Comparison of ENCODE assay signal across 8 mouse cellular contexts in the genomic region with DNA sequence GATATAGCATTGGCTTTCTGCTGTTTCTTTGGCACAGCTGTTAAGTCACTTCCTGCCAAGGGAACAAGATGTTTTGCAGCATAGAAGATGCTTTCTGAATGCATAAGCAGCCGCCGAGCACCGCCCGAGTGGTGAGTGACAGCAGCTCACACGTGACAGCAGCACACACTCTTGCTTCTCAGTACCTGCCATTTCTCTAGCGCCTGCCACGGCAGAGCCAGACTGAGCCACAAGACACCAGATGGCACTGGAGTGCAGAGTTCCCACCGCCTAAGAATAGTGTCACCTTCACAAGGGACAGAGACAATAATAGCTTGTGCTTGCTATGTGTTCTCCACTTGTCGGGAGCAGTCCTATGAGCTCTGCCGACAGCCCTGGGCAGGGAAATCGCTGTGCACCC. TPM values are rescaled to one million over a fixed set of nuclear protein-coding genes. Genes with fewer than 3 reads are reported as not detected.
DNase-seq lines count a peak whose midpoint lies in the region; ATAC-seq lines count a peak whose summit lies in the region.

No protein-coding gene starts in this region.

- peak; percentile 46; the same call in 1 of the 2 replicates for ATAC-seq in heart, embryonic 13.5 days (ENCODE audit: extremely low read depth, insufficient number of reproducible peaks, low FRiP score, low TSS enrichment)

- H3K9me3 ChIP-seq in heart, embryonic 13.5 days: no peaks in the 10 kb centered on the region

- H3K4me1 ChIP-seq in heart, embryonic 13.5 days: peaks cover 25% of the 10 kb centered on the region

- H3K4me3 ChIP-seq in heart, embryonic 13.5 days: no peak overlapping the region

- DNase-seq in kidney, postnatal 14 days: peak; percentile 10
- no peak for DNase-seq in kidney, postnatal 10 days
- DNase-seq in cerebellum, adult 9-11 months: peak; percentile 91
- peak; percentile 83 to 94 for DNase-seq in left cerebral cortex, postnatal 25 days (ENCODE audit: low spot score in 2 of 2)
- peak; percentile 91 for DNase-seq in telencephalon, adult 2 months (ENCODE audit: low read depth, low spot score)
- no peak for DNase-seq in adrenal gland, postnatal 4 days (ENCODE audit: low spot score in 2 of 2)
- DNase-seq in adrenal gland, postnatal 36 days: no peak

- no peaks in the 10 kb centered on the region for H3K27me3 ChIP-seq in heart, embryonic 13.5 days (replicated peaks)

- intact Hi-C loops in left cerebral cortex, postnatal 25 days (cut with DNase I): loop anchor here (2.0 kb wide), 1 partner anchor 54 kb away; no protein-coding TSS in a partner anchor

- WGBS in heart, embryonic 13.5 days: 24% methylated on average over 11 of the region's 11 CpGs

- no peak overlapping the region for H3K9ac ChIP-seq in heart, embryonic 13.5 days

- 0 out of 2 replicates have a peak overlapping the region, but pooled peaks have one; percentile 18 for H3K4me2 ChIP-seq in heart, embryonic 13.5 days

- 0 out of 2 replicates have a peak overlapping the region, but pooled peaks have one; percentile 17 for H3K27ac ChIP-seq in heart, embryonic 13.5 days (replicated peaks)

- no peaks in the 10 kb centered on the region for H3K36me3 ChIP-seq in heart, embryonic 13.5 days

RNA-seq across cellular contexts. Expression of a gene that starts 23.9 kb away (rescaled TPM):
- 0.06 and 0.07 TPM in 2 replicates for polyA plus RNA-seq in heart, embryonic 13.5 days (2015; fragmentation: Nextera tagmentation; extraction: Ambion mirVana)
- 10 to 100 TPM; 62.5 to 66.4 TPM for total RNA-seq in left cerebral cortex, postnatal 25 days (2021)
- total RNA-seq in adrenal gland, postnatal 4 days (2021): 10 to 100 TPM; 14.4 to 14.8 TPM
- 10 to 100 TPM in 1 of 2 experiments, 1 to 10 TPM in 1; 5.1 to 10.5 TPM for total RNA-seq in adrenal gland, postnatal 36 days (2021)

RNA-seq across cellular contexts. Expression of a gene that starts 34.5 kb away (rescaled TPM):
- 4.1 and 4.7 TPM in 2 replicates for polyA plus RNA-seq in heart, embryonic 13.5 days (2015; fragmentation: Nextera tagmentation; extraction: Ambion mirVana)
- 100 to 1,000 TPM; 396 to 412 TPM for total RNA-seq in left cerebral cortex, postnatal 25 days (2021)
- total RNA-seq in adrenal gland, postnatal 4 days (2021): 1 to 10 TPM; 3.7 to 3.8 TPM
- total RNA-seq in adrenal gland, postnatal 36 days (2021): 10 to 100 TPM in 1 of 2 experiments, 1 to 10 TPM in 1; 2.5 to 10.7 TPM

Comparison
In these comparisons a context has a peak if more than half of its experiments do, and no peak if none do; other contexts are left out.
1. DNase-seq: peak in kidney, postnatal 14 days (single experiment), cerebellum, adult 9-11 months (single experiment), left cerebral cortex, postnatal 25 days (2 of 2) and telencephalon, adult 2 months (single experiment); none in kidney, postnatal 10 days (single experiment), adrenal gland, postnatal 4 days (0 of 2) and adrenal gland, postnatal 36 days (0 of 2).
2. RNA of a gene that starts 23.9 kb away (total RNA-seq): 62.5 to 66.4 TPM in left cerebral cortex, postnatal 25 days; 14.4 to 14.8 TPM in adrenal gland, postnatal 4 days and 5.1 to 10.5 TPM in adrenal gland, postnatal 36 days; every median in the first group is over 4 times any median in the second.
3. RNA of a gene that starts 34.5 kb away (total RNA-seq): 396 to 412 TPM in left cerebral cortex, postnatal 25 days; 2.5 to 10.7 TPM in adrenal gland, postnatal 36 days and 3.7 to 3.8 TPM in adrenal gland, postnatal 4 days; every median in the first group is over 10 times any median in the second.